Mouse (Mus musculus) C2C12 (cell line): ENCODE results near the gene Ptprj. TPM values are rescaled to one million over a fixed set of nuclear protein-coding genes. Genes with fewer than 3 reads are reported as not detected.

Source experiments
- H3K27me3 ChIP-seq: one replicate; pipeline ENCODE4 v1.6.1; 2011; ENCODE audit not compliant: control insufficient read depth, insufficient read depth, insufficient read length
- H3K36me3 ChIP-seq: one replicate; pipeline ENCODE4 v1.6.1; 2011; ENCODE audit not compliant: control insufficient read depth, insufficient read depth
- H3K4me3 ChIP-seq: one replicate; pipeline ENCODE4 v1.5.1; 2011; ENCODE audit warnings: mild to moderate bottlenecking, control low read depth; ENCODE audit not compliant: poor library complexity, insufficient read depth, severe bottlenecking
- H3K79me2 ChIP-seq: one replicate; pipeline ENCODE4 v1.6.1; 2011; ENCODE audit not compliant: control insufficient read depth, insufficient read depth
- H3K79me3 ChIP-seq: one replicate; pipeline ENCODE4 v1.6.1; 2011; ENCODE audit warnings: low read depth, control low read depth
- H3ac ChIP-seq: one replicate; pipeline ENCODE3; 2011; ENCODE audit warnings: low read depth; ENCODE audit not compliant: control insufficient read depth, insufficient read length
- CEBPB ChIP-seq: IDR thresholded peaks from one replicate; pipeline ENCODE4 v1.6.1; 2011; ENCODE audit warnings: low read depth, mild to moderate bottlenecking, control low read depth, moderate library complexity
- CTCF ChIP-seq: IDR thresholded peaks from one replicate; pipeline ENCODE4 v1.5.1; 2011; ENCODE audit not compliant: control insufficient read depth, insufficient read depth, insufficient read length
- FOSL1 ChIP-seq: IDR thresholded peaks from one replicate; pipeline ENCODE4 v1.8.0; 2011; ENCODE audit warnings: mild to moderate bottlenecking, low read length; ENCODE audit not compliant: poor library complexity, insufficient read depth, severe bottlenecking
- MAX ChIP-seq: IDR thresholded peaks from one replicate; pipeline ENCODE4 v1.6.1; 2011; ENCODE audit warnings: mild to moderate bottlenecking, control low read depth
- MYOD1 ChIP-seq: IDR thresholded peaks from one replicate; pipeline ENCODE4 v1.6.1; 2011; ENCODE audit warnings: low read depth; ENCODE audit not compliant: control insufficient read depth, insufficient read length
- MYOG ChIP-seq: IDR thresholded peaks from one replicate; pipeline ENCODE4 v1.6.1; 2011; ENCODE audit not compliant: control insufficient read depth, insufficient read length; ENCODE audit errors: extremely low read depth
- USF1 ChIP-seq: IDR thresholded peaks from one replicate; pipeline ENCODE4 v1.6.1; 2011; ENCODE audit warnings: low read depth, mild to moderate bottlenecking, control low read depth, moderate library complexity
- polyA plus RNA-seq: library from polyadenylated mRNA; unstranded; fragments of >200 nt; fragmentation: generic; extraction: Trizol; gene quantifications from one replicate; pipeline ENCODE4 v1.2.1, GENCODE M21; 2012; ENCODE audit warnings: missing spikeins

Gene Ptprj
- polyA plus RNA-seq, 1 experiment = 1.1 TPM

GRCm38 (mm10) chr2:90502738-90503137 is 77.7 kb downstream of the Ptprj start:
- Histone ChIP-seq H3K79me3 (peaks cover 2% of the 10 kb centered on the region), H3ac (no peak overlapping the region), H3K27me3 (no peaks in the 10 kb centered on the region), H3K36me3 (no peaks in the 10 kb centered on the region), H3K79me2 (peaks cover 41% of the 10 kb centered on the region), H3K4me3 (no peak overlapping the region)
- TF ChIP-seq FOSL1 (no peak), CTCF (no peak), MAX (no peak), USF1 (no peak), MYOG (no peak), MYOD1 (no peak), CEBPB (no peak)

DNA sequence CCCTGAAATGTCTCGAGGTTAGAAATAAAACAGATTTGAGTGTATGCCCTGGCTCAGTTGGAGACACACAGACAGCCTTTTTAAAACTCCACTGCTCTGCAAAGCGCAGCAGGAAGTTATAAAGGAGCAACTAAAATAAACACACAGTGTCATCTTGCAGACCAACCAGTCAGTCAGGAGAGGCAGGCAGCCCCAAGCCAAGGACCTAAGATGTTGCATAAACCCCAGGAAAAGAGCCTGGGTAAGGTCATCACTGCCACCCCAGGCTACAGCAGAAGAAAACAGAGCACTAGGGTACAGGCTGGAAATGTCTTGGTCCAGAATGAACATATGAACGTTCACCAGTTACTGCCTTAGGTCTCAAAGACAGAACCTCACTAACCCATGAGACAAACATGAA is 78.7 kb downstream of the Ptprj start:
- TF ChIP-seq USF1 (no peak), MYOG (no peak), MYOD1 (no peak), FOSL1 (no peak), CTCF (no peak), CEBPB (no peak), MAX (no peak)
- Histone ChIP-seq H3K79me3 (peaks cover 2% of the 10 kb centered on the region), H3K36me3 (no peaks in the 10 kb centered on the region), H3K4me3 (no peak overlapping the region), H3K79me2 (peaks cover 41% of the 10 kb centered on the region), H3ac (no peak overlapping the region), H3K27me3 (no peaks in the 10 kb centered on the region)

GRCm38 (mm10) chr2:90500892-90501291 is 79.6 kb downstream of the Ptprj start:
- Histone ChIP-seq H3K4me3 (no peak overlapping the region), H3K36me3 (no peaks in the 10 kb centered on the region), H3ac (no peak overlapping the region), H3K27me3 (no peaks in the 10 kb centered on the region), H3K79me3 (peaks cover 2% of the 10 kb centered on the region), H3K79me2 (peaks cover 46% of the 10 kb centered on the region)
- TF ChIP-seq FOSL1 (peak; percentile 26), CEBPB (no peak)

DNA sequence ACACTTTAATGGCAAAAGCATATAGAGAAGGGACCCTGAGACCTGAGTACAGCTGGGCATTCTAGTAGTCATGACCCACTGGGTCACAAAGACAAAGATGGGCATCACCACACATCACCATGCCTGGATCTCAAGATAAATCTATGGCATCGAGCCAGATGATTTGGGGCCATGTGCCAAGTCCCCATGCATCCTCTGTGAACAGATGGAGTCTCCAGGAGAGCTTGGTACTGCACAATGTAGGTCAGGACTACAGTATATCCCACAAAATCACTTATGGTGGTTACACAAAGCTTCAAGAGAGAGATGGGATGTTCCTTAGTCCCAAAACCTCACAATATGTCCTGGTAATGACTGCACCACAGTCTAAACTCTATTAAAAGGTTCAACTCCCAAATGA is 81.4 kb downstream of the Ptprj start:
- no peaks in the 10 kb centered on the region for H3K36me3 ChIP-seq
- TF ChIP-seq MAX (no peak), USF1 (no peak), MYOD1 (no peak), CEBPB (no peak), MYOG (no peak), FOSL1 (no peak), CTCF (no peak)
- no peaks in the 10 kb centered on the region for H3K27me3 ChIP-seq

DNA sequence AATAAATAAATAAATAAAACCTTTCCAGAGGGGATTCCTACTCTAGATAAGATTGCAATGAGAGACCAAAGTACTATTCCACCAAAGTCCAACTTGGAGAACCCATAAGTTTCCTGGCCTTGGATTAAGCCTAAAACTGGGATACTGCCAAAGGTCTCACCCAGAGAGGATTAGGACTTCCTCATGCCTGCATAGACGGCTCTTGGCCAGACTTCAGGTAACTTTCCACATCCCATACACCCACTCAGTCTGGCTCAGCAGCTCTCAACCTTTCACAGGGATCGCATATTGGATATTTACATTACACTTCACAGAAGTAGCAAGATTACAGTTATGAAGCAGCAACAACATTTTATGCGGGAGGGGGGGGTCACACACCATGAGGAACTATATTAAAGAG is 82.9 kb downstream of the Ptprj start:
- H3K4me3 ChIP-seq = no peak overlapping the region
- no peaks in the 10 kb centered on the region for H3K27me3 ChIP-seq
- no peaks in the 10 kb centered on the region for H3K36me3 ChIP-seq
- TF ChIP-seq MYOD1 (no peak), MYOG (no peak), USF1 (no peak)
- H3K79me2 ChIP-seq = peaks cover 41% of the 10 kb centered on the region
- no peaks in the 10 kb centered on the region for H3K79me3 ChIP-seq
- no peak overlapping the region for H3ac ChIP-seq

More for the DNA sequence above, 81.4 kb downstream of the Ptprj start:
- Histone ChIP-seq H3K4me3 (no peak overlapping the region), H3K79me2 (peaks cover 44% of the 10 kb centered on the region), H3K79me3 (peaks cover 2% of the 10 kb centered on the region), H3ac (no peak overlapping the region)

DNA sequence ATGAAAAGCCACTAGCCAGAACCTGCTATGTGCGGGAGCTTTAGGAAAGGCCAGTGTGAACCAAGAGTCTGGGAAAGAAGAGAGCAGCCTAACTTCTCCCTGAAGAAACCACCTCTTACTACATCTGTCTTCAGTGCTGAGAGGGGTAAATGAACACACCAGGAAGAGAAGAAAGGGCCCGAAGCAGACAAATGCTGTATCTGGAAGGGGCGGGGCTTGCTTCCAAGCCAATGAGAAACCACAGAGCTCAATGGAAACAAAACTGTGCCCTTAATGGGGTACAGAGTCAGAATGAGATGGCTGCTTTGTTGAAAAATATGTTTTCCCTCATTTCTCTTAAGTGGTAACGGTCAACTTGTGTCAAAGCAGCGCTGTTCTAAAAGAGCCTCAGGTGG is 83.8 kb downstream of the Ptprj start:
- no peak for TF ChIP-seq MYOG
- TF ChIP-seq MYOD1 = no peak
- TF ChIP-seq USF1 = no peak
- TF ChIP-seq CEBPB = no peak
- no peak for TF ChIP-seq CTCF
- TF ChIP-seq FOSL1 = no peak
- TF ChIP-seq MAX = no peak
- H3K36me3 ChIP-seq = no peaks in the 10 kb centered on the region
- H3K27me3 ChIP-seq = no peaks in the 10 kb centered on the region
- no peak overlapping the region for H3ac ChIP-seq
- no peaks in the 10 kb centered on the region for H3K79me3 ChIP-seq
- no peak overlapping the region for H3K4me3 ChIP-seq
- H3K79me2 ChIP-seq = peaks cover 34% of the 10 kb centered on the region
